Mouse (Mus musculus) adrenal gland, adult 10 weeks (tissue): ENCODE results near the gene Tiam2. TPM values are rescaled to one million over a fixed set of nuclear protein-coding genes. Genes with fewer than 3 reads are reported as not detected.

ENCODE experiments used
- polyA plus RNA-seq: library from polyadenylated mRNA; stranded (reverse); fragments of 350-450 nt; fragmentation: Illumina TruSeq; extraction: RNeasy Lipid Tissue Mini Kit (QIAGEN cat#74804); gene quantifications from one replicate; pipeline ENCODE4 v1.2.3, GENCODE M21; 2014; ENCODE audit warnings: low read depth, low replicate concordance

Tiam2 gene
- 21.8 TPM for polyA plus RNA-seq

DNA sequence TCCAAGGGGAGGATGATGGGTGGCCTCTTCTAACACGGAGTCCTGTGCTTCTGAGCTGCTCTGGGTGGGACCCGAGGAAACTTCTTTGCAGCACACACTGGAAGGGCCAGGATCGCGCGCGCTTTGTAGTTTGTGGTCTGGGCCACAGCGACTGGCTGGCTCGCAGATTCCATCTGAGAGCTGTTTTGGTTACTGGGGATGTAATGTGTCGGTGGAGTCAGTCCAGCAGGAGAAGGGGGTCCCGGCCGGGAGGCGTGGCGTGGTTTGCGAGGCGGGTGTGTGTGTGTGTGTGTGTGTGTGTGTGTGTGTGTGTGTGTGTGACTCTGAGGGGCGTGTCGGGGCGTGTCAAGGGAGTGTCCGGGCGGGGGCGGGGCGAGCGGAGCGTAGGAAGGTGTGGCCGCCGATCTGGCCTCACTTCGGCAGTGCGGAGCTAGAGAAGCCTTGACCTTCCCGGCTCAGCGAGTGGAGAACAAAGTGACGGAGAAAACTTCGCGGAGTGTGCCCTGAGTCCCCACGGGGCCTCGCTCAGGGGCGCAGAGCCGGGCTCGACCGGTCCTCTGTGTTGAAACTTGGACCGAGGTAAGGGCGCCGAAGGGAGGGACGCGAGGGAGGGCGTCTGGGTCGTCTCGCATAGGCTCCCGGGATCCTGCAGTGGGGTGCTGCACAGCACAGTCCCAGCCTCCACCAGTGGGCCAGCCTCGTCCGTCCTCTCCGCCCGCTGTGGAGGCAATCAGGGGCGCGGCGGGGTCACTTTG lies at the start of gene Tiam2:
Gene Tiam2 (plus strand): TSS at position 426 of the 755 bp plus-strand sequence.

DNA sequence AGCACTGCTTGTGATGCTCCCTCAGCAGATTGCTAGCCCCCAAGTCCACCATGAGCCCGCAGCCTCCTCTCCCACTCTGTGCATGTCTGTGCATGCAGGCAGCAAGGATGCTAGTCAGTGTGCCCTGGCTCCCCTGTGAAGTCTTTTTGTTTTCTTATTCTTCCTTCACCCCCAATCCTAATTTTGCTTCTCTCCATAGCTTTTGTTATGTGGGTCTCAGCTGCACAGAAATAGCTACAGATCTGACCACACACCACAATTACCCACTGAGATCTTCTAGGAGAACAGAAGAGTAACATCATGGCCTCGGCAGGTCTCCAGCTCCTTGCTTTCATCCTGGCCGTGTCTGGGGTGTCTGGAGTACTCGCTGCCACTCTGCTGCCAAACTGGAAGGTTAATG lies 205.9 kb downstream of the Tiam2 start, which contains the start of gene Cldn20:
Gene Cldn20 (plus strand): TSS at position 301 of the 400 bp plus-strand sequence.

DNA sequence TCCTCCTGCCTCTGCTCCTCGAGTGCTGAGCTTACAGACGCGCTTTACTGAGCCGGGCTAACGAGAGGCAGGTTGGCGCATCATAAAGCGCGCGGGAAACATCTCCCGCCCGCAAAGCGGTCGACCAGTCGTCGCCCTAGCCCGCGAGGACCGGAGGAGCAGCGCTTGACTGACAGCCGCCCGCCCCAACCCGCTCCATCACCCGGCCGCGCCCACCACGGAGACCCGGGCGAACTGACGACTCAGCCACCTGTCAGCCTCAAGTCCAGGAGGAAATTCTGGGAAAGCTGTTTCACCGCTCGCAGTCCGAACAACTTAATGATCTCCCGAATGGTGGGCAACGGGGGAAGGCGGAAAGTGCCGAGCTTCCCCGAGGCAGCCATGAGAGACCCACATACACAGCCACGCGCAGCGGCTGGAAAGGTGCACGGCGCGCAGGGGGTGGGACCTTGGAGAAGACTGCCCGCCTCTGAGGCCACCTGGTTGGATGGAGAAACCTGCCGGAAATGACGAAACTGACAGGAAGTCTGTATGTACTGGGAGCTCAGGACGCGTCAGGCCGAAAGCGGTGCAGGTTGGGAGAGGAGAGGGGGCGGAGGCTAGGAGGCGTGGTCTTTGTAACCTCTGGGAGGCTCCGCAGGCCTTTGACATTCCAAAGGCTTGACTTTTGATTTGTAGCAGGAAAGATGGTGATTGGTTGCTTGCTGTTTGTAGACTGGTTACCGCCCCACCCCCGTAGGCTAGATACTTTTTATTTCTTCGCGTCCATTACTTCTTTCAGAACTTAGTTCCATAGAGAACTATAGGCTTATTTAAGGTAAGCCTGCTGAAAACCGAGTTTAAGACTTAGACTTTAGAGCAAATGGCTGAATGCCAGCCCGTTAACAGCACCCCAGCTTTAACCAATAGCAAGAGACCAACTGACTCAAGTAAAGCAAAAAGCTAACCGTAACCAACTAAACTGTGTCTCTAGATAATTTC lies 231.2 kb downstream of the Tiam2 start, which contains the start of gene Tfb1m:
Gene Tfb1m (minus strand): TSS at position 451 of the 981 bp plus-strand sequence.

Other genes with a start within 250 kb of the Tiam2 start
- 53.7 TPM for gene Scaf8, start 211.6 kb upstream of the Tiam2 start, polyA plus RNA-seq
- not detected for gene Cldn20, start 206.0 kb downstream of the Tiam2 start, polyA plus RNA-seq
- 14.7 TPM for gene Tfb1m, start 231.2 kb downstream of the Tiam2 start, polyA plus RNA-seq